15 mouse cellular contexts compared by ENCODE assay signal in genomic region chr2:152112490-152112889, GRCm38 (mm10). TPM values are rescaled to one million over a fixed set of nuclear protein-coding genes. Genes with fewer than 3 reads are reported as not detected.
A peak's percentile ranks its signal among the peaks of the same experiment; 100 is the strongest.
DNase-seq lines count a peak whose midpoint lies in the region; ATAC-seq and TF ChIP-seq lines count a peak whose summit lies in the region.
"Had no signal": no experiment of that assay in that cellular context is flagged by ENCODE, and none has a peak within 500 bp of the region (broad histone marks: within the 10 kb centered on the region; RNA-seq: fewer than 3 reads in every experiment).

No protein-coding gene starts in this region.

- H3K36me3 ChIP-seq in kidney, embryonic 16.5 days (ENCODE audit: insufficient read depth, low read length), result no peaks in the 10 kb centered on the region; the same call in 1 of the 2 replicates
- peaks cover 49% of the 10 kb centered on the region for H3K36me3 ChIP-seq in megakaryocyte, embryonic 14.5 days (replicated peaks; ENCODE audit: low read length)
- H3K36me3 ChIP-seq in forebrain, postnatal 0 days (ENCODE audit: insufficient read depth), result peaks cover 7% of the 10 kb centered on the region; the same call in 1 of the 2 replicates
- H3K36me3 ChIP-seq: embryonic facial prominence, embryonic 12.5 days; forebrain, embryonic 15.5 days had no signal

- TF ChIP-seq CTCF in left cerebral cortex, adult 2 months (IDR thresholded peaks at IDR 0.05), result no peak
- TF ChIP-seq CTCF in forebrain, postnatal 0 days (IDR thresholded peaks at IDR 0.05; ENCODE audit: low read depth), result no peak

- peaks cover 10% of the 10 kb centered on the region for H3K4me1 ChIP-seq in kidney, embryonic 16.5 days (ENCODE audit: insufficient read depth, low read length)
- peaks cover 76% of the 10 kb centered on the region for H3K4me1 ChIP-seq in megakaryocyte, embryonic 14.5 days
- no peaks in the 10 kb centered on the region for H3K4me1 ChIP-seq in forebrain, postnatal 0 days (ENCODE audit: insufficient read depth)

- H3K9me3 ChIP-seq in kidney, embryonic 16.5 days (ENCODE audit: low read length), result no peaks in the 10 kb centered on the region
- H3K9me3 ChIP-seq in megakaryocyte, embryonic 14.5 days, result no peaks in the 10 kb centered on the region
- no peaks in the 10 kb centered on the region for H3K9me3 ChIP-seq in forebrain, postnatal 0 days (ENCODE audit: low read length)
- H3K9me3 ChIP-seq: embryonic facial prominence, embryonic 12.5 days; forebrain, embryonic 13.5 days; forebrain, embryonic 15.5 days had no signal

- no peak overlapping the region for H3K4me3 ChIP-seq in kidney, embryonic 16.5 days (ENCODE audit: low read length)
- H3K4me3 ChIP-seq in left cerebral cortex, adult 2 months, result no peak overlapping the region
- peak overlapping the region; percentile 75 for H3K4me3 ChIP-seq in megakaryocyte, embryonic 14.5 days (replicated peaks)
- H3K4me3 ChIP-seq in forebrain, postnatal 0 days (ENCODE audit: low read depth, low read length), result no peak overlapping the region
- H3K4me3 ChIP-seq: embryonic facial prominence, embryonic 10.5 days; embryonic facial prominence, embryonic 12.5 days; forebrain, embryonic 13.5 days; forebrain, embryonic 15.5 days had no signal

- no peak overlapping the region for H3K9ac ChIP-seq in kidney, embryonic 16.5 days (replicated peaks; ENCODE audit: low read length)
- no peak overlapping the region for H3K9ac ChIP-seq in forebrain, postnatal 0 days
- H3K9ac ChIP-seq: embryonic facial prominence, embryonic 12.5 days; forebrain, embryonic 13.5 days; forebrain, embryonic 15.5 days had no signal

- no peak overlapping the region for H3K27ac ChIP-seq in kidney, embryonic 16.5 days (ENCODE audit: low read length)
- peak overlapping the region; percentile 65; the same call in 1 of the 2 replicates for H3K27ac ChIP-seq in left cerebral cortex, adult 2 months
- H3K27ac ChIP-seq in forebrain, postnatal 0 days (ENCODE audit: low read depth, low read length), result no peak overlapping the region
- H3K27ac ChIP-seq: embryonic facial prominence, embryonic 10.5 days; embryonic facial prominence, embryonic 12.5 days; forebrain, embryonic 13.5 days; forebrain, embryonic 15.5 days had no signal

- H3K27me3 ChIP-seq in kidney, embryonic 16.5 days (ENCODE audit: insufficient read depth, low read length), result peaks cover 12% of the 10 kb centered on the region
- peaks cover 25% of the 10 kb centered on the region for H3K27me3 ChIP-seq in megakaryocyte, embryonic 14.5 days (replicated peaks)
- H3K27me3 ChIP-seq in forebrain, postnatal 0 days (ENCODE audit: insufficient read depth, low read length), result no peaks in the 10 kb centered on the region
- H3K27me3 ChIP-seq: forebrain, embryonic 15.5 days had no signal

- intact Hi-C loops in left cerebral cortex, adult 2 months (cut with DNase I), result loop anchor here (1.0 to 5.0 kb wide), 3 partner anchors 85 to 255 kb away; no protein-coding TSS in a partner anchor

- DNase-seq in kidney, adult 18-20 months, result no peak
- no peak for DNase-seq in left cerebral cortex, adult 2 months (ENCODE audit: extremely low spot score in 1 of 2, low spot score in 2 of 2)
- no peak for DNase-seq in left cerebral cortex, adult 8-10 months (ENCODE audit: low spot score in 2 of 2)
- peak; percentile 5 for DNase-seq in induced T-regulatory cell, adult 2 months (ENCODE audit: low read depth)
- no peak for DNase-seq in forebrain, postnatal 0 days

- no peak overlapping the region for H3K4me2 ChIP-seq in kidney, embryonic 16.5 days (replicated peaks; ENCODE audit: low read depth, low read length)
- H3K4me2 ChIP-seq in forebrain, postnatal 0 days (ENCODE audit: low read depth), result no peak overlapping the region
- H3K4me2 ChIP-seq: embryonic facial prominence, embryonic 12.5 days; forebrain, embryonic 13.5 days; forebrain, embryonic 15.5 days had no signal

- 94% methylated on average over 5 of the region's 5 CpGs for WGBS in kidney, embryonic 16.5 days
- 83% methylated on average over 5 of the region's 5 CpGs for WGBS in forebrain, postnatal 0 days

- ATAC-seq in kidney, embryonic 16.5 days (ENCODE audit: low FRiP score, low TSS enrichment), result 0 out of 2 replicates have a peak, but pooled peaks have one; percentile 2
- no peak for ATAC-seq in megakaryocyte, adult 5-6 weeks (ENCODE audit: poor library complexity, severe bottlenecking)
- no peak for ATAC-seq in forebrain, postnatal 0 days

RNA-seq across cellular contexts. Expression of gene Srxn1, which starts 7.2 kb away (rescaled TPM):
- 16.1 and 17.9 TPM in 2 replicates for polyA plus RNA-seq in kidney, embryonic 16.5 days (2015; fragmentation: Nextera tagmentation; extraction: Ambion mirVana)
- 100 to 1,000 TPM in 1 of 2 experiments, 10 to 100 TPM in 1; 98.3 to 114 TPM for total RNA-seq in left cerebral cortex, adult 2 months (2021)
- 100 to 1,000 TPM in 1 of 4 experiments, 10 to 100 TPM in 3; 84.6 to 103 (median 91.5) TPM for total RNA-seq in left cerebral cortex, adult 8-10 months (2022)
- 30.6 and 45.4 TPM in 2 replicates for polyA plus RNA-seq in megakaryocyte, embryonic 14.5 days (2012; ENCODE audit: insufficient read depth, low replicate concordance)
- total RNA-seq in megakaryocyte, adult 5-6 weeks (2015), result 0.96 and 1.9 TPM in 2 replicates
- total RNA-seq in megakaryocyte, adult 5-6 weeks (2017), result 2.0 and 2.5 TPM in 2 replicates
- 18.4 and 27.3 TPM in 2 replicates for total RNA-seq in forebrain, postnatal 0 days (2014; rRNA removed)
- polyA plus RNA-seq in forebrain, postnatal 0 days (2015; fragmentation: Nextera tagmentation; extraction: Ambion mirVana), result 11.9 and 16.4 TPM in 2 replicates

RNA-seq across cellular contexts. Expression of gene Tcf15, which starts 30.9 kb away (rescaled TPM):
- polyA plus RNA-seq in kidney, embryonic 16.5 days (2015; fragmentation: Nextera tagmentation; extraction: Ambion mirVana), result 10.0 and 10.4 TPM in 2 replicates
- 1 to 10 TPM; 1.6 to 2.4 TPM for total RNA-seq in left cerebral cortex, adult 2 months (2021)
- 1 to 10 TPM in 2 of 4 experiments, under 1 TPM in 2; 0.91 to 1.5 (median 1.0) TPM for total RNA-seq in left cerebral cortex, adult 8-10 months (2022)
- 1.2 TPM in 1 of 2 replicates, not detected in the other for polyA plus RNA-seq in megakaryocyte, embryonic 14.5 days (2012; ENCODE audit: insufficient read depth, low replicate concordance)
- total RNA-seq in megakaryocyte, adult 5-6 weeks (2015), result not detected in 2 replicates
- not detected in 2 replicates for total RNA-seq in megakaryocyte, adult 5-6 weeks (2017)
- total RNA-seq in forebrain, postnatal 0 days (2014; rRNA removed), result 1.6 TPM in 1 of 2 replicates, not detected in the other
- 0.69 and 1.1 TPM in 2 replicates for polyA plus RNA-seq in forebrain, postnatal 0 days (2015; fragmentation: Nextera tagmentation; extraction: Ambion mirVana)
- polyA plus RNA-seq: activated CD4-positive, CD25-positive, alpha-beta regulatory T cell, adult 4 months; C2C12; Patski had no signal

RNA-seq across cellular contexts. Expression of gene Scrt2, which starts 31.2 kb away (rescaled TPM):
- not detected in 2 replicates for polyA plus RNA-seq in kidney, embryonic 16.5 days (2015; fragmentation: Nextera tagmentation; extraction: Ambion mirVana)
- 10 to 100 TPM; 18.7 to 23.9 TPM for total RNA-seq in left cerebral cortex, adult 2 months (2021)
- total RNA-seq in left cerebral cortex, adult 8-10 months (2022), result 10 to 100 TPM; 17.9 to 22.5 (median 20.4) TPM
- not detected in 2 replicates for polyA plus RNA-seq in megakaryocyte, embryonic 14.5 days (2012; ENCODE audit: insufficient read depth, low replicate concordance)
- not detected in 2 replicates for total RNA-seq in megakaryocyte, adult 5-6 weeks (2015)
- total RNA-seq in megakaryocyte, adult 5-6 weeks (2017), result not detected in 2 replicates
- total RNA-seq in forebrain, postnatal 0 days (2014; rRNA removed), result 7.4 and 8.5 TPM in 2 replicates
- 3.7 and 4.3 TPM in 2 replicates for polyA plus RNA-seq in forebrain, postnatal 0 days (2015; fragmentation: Nextera tagmentation; extraction: Ambion mirVana)
- polyA plus RNA-seq: activated CD4-positive, CD25-positive, alpha-beta regulatory T cell, adult 4 months; C2C12; Patski had no signal
